ENCODE assay signal across 9 mouse cellular contexts in genomic region chr7:30431793-30432192, GRCm38 (mm10). TPM values are rescaled to one million over a fixed set of nuclear protein-coding genes. Genes with fewer than 3 reads are reported as not detected.
DNase-seq lines count a peak whose midpoint lies in the region; ATAC-seq lines count a peak whose summit lies in the region.
"Had no signal": no experiment of that assay in that cellular context is flagged by ENCODE, and none has a peak within 500 bp of the region (broad histone marks: within the 10 kb centered on the region; RNA-seq: fewer than 3 reads in every experiment).

No protein-coding gene starts in this region.

- no peak overlapping the region for H3K27ac ChIP-seq in heart, embryonic 12.5 days (ENCODE audit: poor library complexity, severe bottlenecking)
- H3K27ac ChIP-seq in forebrain, embryonic 12.5 days, result no peak overlapping the region
- no peak overlapping the region for H3K27ac ChIP-seq in hindbrain, embryonic 16.5 days (ENCODE audit: low read depth, low read length)
- H3K27ac ChIP-seq: liver, embryonic 13.5 days had no signal

- no peak overlapping the region for H3K4me3 ChIP-seq in heart, embryonic 12.5 days
- H3K4me3 ChIP-seq in forebrain, embryonic 12.5 days (replicated peaks), result no peak overlapping the region
- no peak overlapping the region for H3K4me3 ChIP-seq in hindbrain, embryonic 16.5 days (ENCODE audit: low read length)
- H3K4me3 ChIP-seq: liver, embryonic 13.5 days had no signal

- no peaks in the 10 kb centered on the region; the same call in 1 of the 2 replicates for H3K4me1 ChIP-seq in heart, embryonic 12.5 days (replicated peaks)
- no peaks in the 10 kb centered on the region for H3K4me1 ChIP-seq in forebrain, embryonic 12.5 days
- 0 out of 2 replicates have a peak, but pooled peaks cover 3% of the 10 kb centered on the region for H3K4me1 ChIP-seq in hindbrain, embryonic 16.5 days (ENCODE audit: control insufficient read depth, insufficient read depth, low read depth, low read length)
- H3K4me1 ChIP-seq: liver, embryonic 13.5 days had no signal

- H3K27me3 ChIP-seq in heart, embryonic 12.5 days (replicated peaks), result peaks cover 27% of the 10 kb centered on the region
- H3K27me3 ChIP-seq in forebrain, embryonic 12.5 days, result peaks cover 15% of the 10 kb centered on the region; the same call in 1 of the 2 replicates
- H3K27me3 ChIP-seq in hindbrain, embryonic 16.5 days (replicated peaks; ENCODE audit: control insufficient read depth, insufficient read depth, low read length), result no peaks in the 10 kb centered on the region

- no peaks in the 10 kb centered on the region for H3K9me3 ChIP-seq in heart, embryonic 12.5 days (replicated peaks)
- H3K9me3 ChIP-seq in forebrain, embryonic 12.5 days, result no peaks in the 10 kb centered on the region
- H3K9me3 ChIP-seq in hindbrain, embryonic 16.5 days (ENCODE audit: control insufficient read depth, low read length), result no peaks in the 10 kb centered on the region
- H3K9me3 ChIP-seq: liver, embryonic 13.5 days had no signal

- H3K4me2 ChIP-seq in heart, embryonic 12.5 days, result no peak overlapping the region
- H3K4me2 ChIP-seq in forebrain, embryonic 12.5 days, result no peak overlapping the region
- no peak overlapping the region for H3K4me2 ChIP-seq in hindbrain, embryonic 16.5 days (ENCODE audit: low read length)
- H3K4me2 ChIP-seq: liver, embryonic 13.5 days had no signal

- no peak for ATAC-seq in heart, embryonic 12.5 days (ENCODE audit: insufficient number of reproducible peaks, low FRiP score)
- ATAC-seq in forebrain, embryonic 12.5 days (ENCODE audit: low FRiP score), result peak; percentile 61; the same call in 1 of the 2 replicates
- peak; percentile 77 for ATAC-seq in hindbrain, embryonic 16.5 days
- peak; percentile 78 for ATAC-seq in monocyte, adult 5-6 weeks (replicated peaks; ENCODE audit: insufficient number of reproducible peaks, low FRiP score, low TSS enrichment, poor library complexity, severe bottlenecking)

- peaks cover 6% of the 10 kb centered on the region; the same call in 1 of the 2 replicates for H3K36me3 ChIP-seq in heart, embryonic 12.5 days
- peaks cover 24% of the 10 kb centered on the region for H3K36me3 ChIP-seq in forebrain, embryonic 12.5 days (replicated peaks)
- H3K36me3 ChIP-seq in hindbrain, embryonic 16.5 days (ENCODE audit: control insufficient read depth, insufficient read depth, low read length), result peaks cover 26% of the 10 kb centered on the region

- no peak overlapping the region for H3K9ac ChIP-seq in heart, embryonic 12.5 days
- no peak overlapping the region for H3K9ac ChIP-seq in forebrain, embryonic 12.5 days
- no peak overlapping the region for H3K9ac ChIP-seq in hindbrain, embryonic 16.5 days (ENCODE audit: low read depth, low read length)
- H3K9ac ChIP-seq: liver, embryonic 13.5 days had no signal

- WGBS in heart, embryonic 12.5 days, result 13% methylated on average over 3 of the region's 3 CpGs
- 12% methylated on average over 3 of the region's 3 CpGs for WGBS in forebrain, embryonic 12.5 days
- WGBS in hindbrain, embryonic 16.5 days, result 13% methylated on average over 3 of the region's 3 CpGs

- intact Hi-C loops in heart, postnatal 10 days (cut with DNase I), result loop anchor here (1.0 to 2.0 kb wide), 2 partner anchors 58 to 95 kb away; no protein-coding TSS in a partner anchor

- DNase-seq in heart, postnatal 10 days, result peak; percentile 69 to 76
- peak; percentile 84 for DNase-seq in adrenal gland, postnatal 14 days
- DNase-seq in left cerebral cortex, adult 8-10 months (ENCODE audit: low spot score in 2 of 2), result peak; percentile 61 to 91
- peak; percentile 91 for DNase-seq in telencephalon, adult 2 months (ENCODE audit: low read depth, low spot score)
- DNase-seq: liver, embryonic 13.5 days had no signal

RNA-seq across cellular contexts. Expression of gene Nfkbid, which starts 10.3 kb away (rescaled TPM):
- under 1 TPM; 0.29 to 0.45 TPM for total RNA-seq in heart, postnatal 10 days (2021)
- polyA plus RNA-seq in heart, embryonic 12.5 days (2016; fragmentation: Nextera tagmentation; extraction: Ambion mirVana), result 0.95 and 1.3 TPM in 2 replicates
- total RNA-seq in adrenal gland, postnatal 14 days (2021), result 2.8 and 3.9 TPM in 2 replicates
- 0.97 and 1.4 TPM in 2 replicates for polyA plus RNA-seq in forebrain, embryonic 12.5 days (2016; fragmentation: Nextera tagmentation; extraction: Ambion mirVana)
- polyA plus RNA-seq in hindbrain, embryonic 16.5 days (2015; fragmentation: Nextera tagmentation; extraction: Ambion mirVana), result 2.5 and 2.9 TPM in 2 replicates
- 1 to 10 TPM; 2.2 to 4.5 (median 2.8) TPM for total RNA-seq in left cerebral cortex, adult 8-10 months (2022)
- 25.9 to 48.3 TPM (median 34.1 TPM) in 3 replicates for total RNA-seq in monocyte, adult 5-6 weeks (2017)

RNA-seq across cellular contexts. Expression of gene Hcst, which starts 12.1 kb away (rescaled TPM):
- total RNA-seq in heart, postnatal 10 days (2021), result 1 to 10 TPM in 1 of 2 experiments, under 1 TPM in 1; 0.92 to 1.8 TPM
- 1.1 TPM in 1 of 2 replicates, not detected in the other for polyA plus RNA-seq in heart, embryonic 12.5 days (2016; fragmentation: Nextera tagmentation; extraction: Ambion mirVana)
- total RNA-seq in adrenal gland, postnatal 14 days (2021), result 7.1 TPM in 1 of 2 replicates, not detected in the other
- polyA plus RNA-seq in forebrain, embryonic 12.5 days (2016; fragmentation: Nextera tagmentation; extraction: Ambion mirVana), result not detected in 2 replicates
- polyA plus RNA-seq in hindbrain, embryonic 16.5 days (2015; fragmentation: Nextera tagmentation; extraction: Ambion mirVana), result 0.95 and 0.97 TPM in 2 replicates
- 1 to 10 TPM in 3 of 4 experiments, not detected in 1; 1.4 to 3.0 (median 2.1) TPM for total RNA-seq in left cerebral cortex, adult 8-10 months (2022)
- 44.2 to 97.2 TPM (median 67.5 TPM) in 3 replicates for total RNA-seq in monocyte, adult 5-6 weeks (2017)

RNA-seq across cellular contexts. Expression of gene Aplp1, which starts 13.5 kb away (rescaled TPM):
- total RNA-seq in heart, postnatal 10 days (2021), result 1 to 10 TPM; 4.1 to 6.2 TPM
- 41.6 and 43.4 TPM in 2 replicates for polyA plus RNA-seq in heart, embryonic 12.5 days (2016; fragmentation: Nextera tagmentation; extraction: Ambion mirVana)
- total RNA-seq in adrenal gland, postnatal 14 days (2021), result 21.3 and 28.3 TPM in 2 replicates
- 214 and 237 TPM in 2 replicates for polyA plus RNA-seq in forebrain, embryonic 12.5 days (2016; fragmentation: Nextera tagmentation; extraction: Ambion mirVana)
- 742 and 752 TPM in 2 replicates for polyA plus RNA-seq in hindbrain, embryonic 16.5 days (2015; fragmentation: Nextera tagmentation; extraction: Ambion mirVana)
- 1,000 to 10,000 TPM; 1,239 to 1,309 (median 1,269) TPM for total RNA-seq in left cerebral cortex, adult 8-10 months (2022)
- total RNA-seq in monocyte, adult 5-6 weeks (2017), result 0.68 TPM in 1 of 3 replicates, not detected in the others

RNA-seq across cellular contexts. Expression of gene Tyrobp, which starts 18.2 kb away (rescaled TPM):
- 10 to 100 TPM; 12.9 to 16.5 TPM for total RNA-seq in heart, postnatal 10 days (2021)
- 9.5 and 9.8 TPM in 2 replicates for polyA plus RNA-seq in heart, embryonic 12.5 days (2016; fragmentation: Nextera tagmentation; extraction: Ambion mirVana)
- total RNA-seq in adrenal gland, postnatal 14 days (2021), result 19.9 and 30.9 TPM in 2 replicates
- polyA plus RNA-seq in forebrain, embryonic 12.5 days (2016; fragmentation: Nextera tagmentation; extraction: Ambion mirVana), result 11.3 and 11.7 TPM in 2 replicates
- polyA plus RNA-seq in hindbrain, embryonic 16.5 days (2015; fragmentation: Nextera tagmentation; extraction: Ambion mirVana), result 29.7 and 31.5 TPM in 2 replicates
- 100 to 1,000 TPM in 2 of 4 experiments, 10 to 100 TPM in 2; 25.2 to 334 (median 134) TPM for total RNA-seq in left cerebral cortex, adult 8-10 months (2022)
- 1,651 to 1,754 TPM (median 1,724 TPM) in 3 replicates for total RNA-seq in monocyte, adult 5-6 weeks (2017)

RNA-seq across cellular contexts. Expression of gene Kirrel2, which starts 25.7 kb away (rescaled TPM):
- under 1 TPM; 0.07 to 0.17 TPM for total RNA-seq in heart, postnatal 10 days (2021)
- 1.1 and 1.3 TPM in 2 replicates for polyA plus RNA-seq in heart, embryonic 12.5 days (2016; fragmentation: Nextera tagmentation; extraction: Ambion mirVana)
- not detected in 2 replicates for total RNA-seq in adrenal gland, postnatal 14 days (2021)
- 1.1 and 1.6 TPM in 2 replicates for polyA plus RNA-seq in forebrain, embryonic 12.5 days (2016; fragmentation: Nextera tagmentation; extraction: Ambion mirVana)
- 3.0 and 4.2 TPM in 2 replicates for polyA plus RNA-seq in hindbrain, embryonic 16.5 days (2015; fragmentation: Nextera tagmentation; extraction: Ambion mirVana)
- total RNA-seq in left cerebral cortex, adult 8-10 months (2022), result 10 to 100 TPM in 1 of 4 experiments, 1 to 10 TPM in 3; 5.5 to 10.2 (median 7.5) TPM
- total RNA-seq in monocyte, adult 5-6 weeks (2017), result not detected in 3 replicates

Comparison
In these comparisons a context has a peak if more than half of its experiments do, and no peak if none do; other contexts are left out.
1. RNA of gene Aplp1, which starts 13.5 kb away (total RNA-seq): 1,239 to 1,309 TPM in left cerebral cortex, adult 8-10 months; 21.3 to 28.3 TPM in adrenal gland, postnatal 14 days, 4.1 to 6.2 TPM in heart, postnatal 10 days and 0.68 TPM in monocyte, adult 5-6 weeks; every median in the first group is over 10 times any median in the second.
2. Peak in every context shown above with its lines, with median percentiles within 50 percentile points of each other: DNase-seq.